Mouse (Mus musculus) small intestine, adult 2 months (tissue): Measurements from ENCODE around the gene Anp32a. TPM values are rescaled to one million over a fixed set of nuclear protein-coding genes. Genes with fewer than 3 reads are reported as not detected.

Experiments
- H3K27ac ChIP-seq: fragments of 200-500 bp; 2 replicates; pipeline ENCODE4 v1.5.1; 2012; ENCODE audit warnings: low read depth, low read length, control low read depth, inconsistent platforms; ENCODE audit not compliant: insufficient read depth
- H3K27me3 ChIP-seq: fragments of 200-500 bp; 2 replicates; pipeline ENCODE4 v1.6.1; 2012; ENCODE audit warnings: mild to moderate bottlenecking, moderate library complexity, low read length, inconsistent platforms; ENCODE audit not compliant: control insufficient read depth, insufficient read depth
- H3K36me3 ChIP-seq: fragments of 200-500 bp; 2 replicates; pipeline ENCODE4 v1.6.1; 2012; ENCODE audit warnings: mild to moderate bottlenecking, low read length, control low read depth, inconsistent platforms; ENCODE audit not compliant: control insufficient read depth, insufficient read depth
- H3K4me1 ChIP-seq: fragments of 200-500 bp; 2 replicates; pipeline ENCODE4 v1.6.1; 2012; ENCODE audit warnings: low read length, inconsistent platforms, mixed read lengths; ENCODE audit not compliant: control insufficient read depth, insufficient read depth, insufficient read length
- H3K4me3 ChIP-seq: fragments of 200-500 bp; 2 replicates; pipeline ENCODE4 v1.5.1; 2012; ENCODE audit warnings: low read depth, mild to moderate bottlenecking, control low read depth, inconsistent platforms, low read length, moderate library complexity
- CTCF ChIP-seq: fragments of 200-500 bp; IDR thresholded peaks from 2 replicates; pipeline ENCODE4 v1.5.1; 2012; ENCODE audit warnings: low read depth, mild to moderate bottlenecking, control low read depth, inconsistent platforms, low read length, moderate library complexity, mixed read lengths; ENCODE audit not compliant: insufficient replicate concordance, insufficient read length; ENCODE audit errors: extremely low read depth
- POLR2A ChIP-seq: fragments of 200-500 bp; IDR thresholded peaks from 2 replicates; pipeline ENCODE4 v1.6.1; 2012; ENCODE audit warnings: low read depth, mild to moderate bottlenecking, control low read depth, inconsistent platforms, low read length, moderate library complexity
- WGBS: fragments of 180-500 bp; shearing (Covaris S2); methylation state at CpG from one replicate; pipeline ENCODE4 v1.1.7; 2018; 5-methylcytosine and 5-hydroxymethylcytosine counted together
- polyA plus RNA-seq: library from polyadenylated mRNA; depleted of rRNA; stranded (reverse); fragments of >200 nt; gene quantifications from 2 replicates; pipeline ENCODE4 v1.2.3, GENCODE M21; 2012

Gene Anp32a
- polyA plus RNA-seq, 1 experiment, result 4.7 TPM

- WGBS, result 79% methylated on average over 9 of the region's 9 CpGs
- no peaks in the 10 kb centered on the region for H3K27me3 ChIP-seq
- peaks cover 22% of the 10 kb centered on the region for H3K4me1 ChIP-seq
- H3K27ac ChIP-seq, result no peak overlapping the region
- H3K36me3 ChIP-seq, result peaks cover 8% of the 10 kb centered on the region
- no peak for TF ChIP-seq POLR2A
- TF ChIP-seq CTCF, result no peak
- H3K4me3 ChIP-seq, result no peak overlapping the region
Measured at GRCm38 (mm10) chr9:62370186-62370585, 29.1 kb downstream of the Anp32a start.

GRCm38 (mm10) chr9:62370648-62371280 is 29.7 kb downstream of the Anp32a start:
- 75% methylated on average over 6 of the region's 6 CpGs for WGBS
- peaks cover 27% of the 10 kb centered on the region for H3K4me1 ChIP-seq

GRCm38 (mm10) chr9:62371745-62372555 is 30.9 kb downstream of the Anp32a start:
- Histone ChIP-seq H3K4me1 (peaks cover 27% of the 10 kb centered on the region), H3K27ac (no peak overlapping the region)
- 67% methylated on average over 16 of the region's 16 CpGs for WGBS

More at GRCm38 (mm10) chr9:62370648-62371280, 29.7 kb downstream of the Anp32a start:
- H3K4me3 ChIP-seq, result no peak overlapping the region
- no peaks in the 10 kb centered on the region for H3K27me3 ChIP-seq
- TF ChIP-seq POLR2A, result no peak
- no peak for TF ChIP-seq CTCF
- H3K27ac ChIP-seq, result no peak overlapping the region
- H3K36me3 ChIP-seq, result peaks cover 9% of the 10 kb centered on the region

GRCm38 (mm10) chr9:62372556-62373221 is 31.6 kb downstream of the Anp32a start:
- Histone ChIP-seq H3K4me1 (peaks cover 24% of the 10 kb centered on the region), H3K27ac (no peak overlapping the region), H3K27me3 (no peaks in the 10 kb centered on the region), H3K36me3 (peaks cover 23% of the 10 kb centered on the region), H3K4me3 (no peak overlapping the region)
- 77% methylated on average over 9 of the region's 9 CpGs for WGBS
- TF ChIP-seq CTCF, result no peak

More at GRCm38 (mm10) chr9:62371745-62372555, 30.9 kb downstream of the Anp32a start:
- no peaks in the 10 kb centered on the region for H3K27me3 ChIP-seq
- no peak overlapping the region for H3K4me3 ChIP-seq
- peaks cover 17% of the 10 kb centered on the region for H3K36me3 ChIP-seq
- TF ChIP-seq CTCF (no peak), POLR2A (no peak)

GRCm38 (mm10) chr9:62373222-62374123 is 32.4 kb downstream of the Anp32a start:
- peaks cover 29% of the 10 kb centered on the region for H3K36me3 ChIP-seq
- H3K4me1 ChIP-seq, result peaks cover 18% of the 10 kb centered on the region
- H3K27ac ChIP-seq, result no peak overlapping the region
- no peak overlapping the region for H3K4me3 ChIP-seq
- TF ChIP-seq CTCF (peak; percentile 97), POLR2A (no peak)
- H3K27me3 ChIP-seq, result no peaks in the 10 kb centered on the region
- 55% methylated on average over 18 of the region's 18 CpGs for WGBS

GRCm38 (mm10) chr9:62374276-62374675 is 33.2 kb downstream of the Anp32a start:
- Histone ChIP-seq H3K27ac (no peak overlapping the region), H3K4me1 (peaks cover 10% of the 10 kb centered on the region), H3K36me3 (peaks cover 30% of the 10 kb centered on the region), H3K4me3 (peak overlapping the region; percentile 44), H3K27me3 (no peaks in the 10 kb centered on the region)
- 38% methylated on average over 3 of the region's 3 CpGs for WGBS
- TF ChIP-seq POLR2A (no peak), CTCF (no peak)
